Mouse (Mus musculus): Measurements from ENCODE around the gene Banf1. TPM values are rescaled to one million over a fixed set of nuclear protein-coding genes. Genes with fewer than 3 reads are reported as not detected.

Gene Banf1
- total RNA-seq, 2 experiments from 2014 or later: 29.3 to 297 TPM

Other genes starting within 250 kb of the Banf1 start
- gene Klc2, start 248.6 kb downstream of the Banf1 start, total RNA-seq (2015): 2.1 and 3.2 TPM in 2 replicates
- 2.1 and 4.6 TPM in 2 replicates for gene Klc2, start 248.6 kb downstream of the Banf1 start, total RNA-seq (2017)
- gene Pacs1, start 94.0 kb downstream of the Banf1 start, total RNA-seq (2015): 45.4 and 45.7 TPM in 2 replicates
- 14.2 and 25.4 TPM in 2 replicates for gene Pacs1, start 94.0 kb downstream of the Banf1 start, total RNA-seq (2017)
- 109 TPM in 2 replicates for gene Sf3b2, start 71.7 kb downstream of the Banf1 start, total RNA-seq (2015)
- gene Sf3b2, start 71.7 kb downstream of the Banf1 start, total RNA-seq (2017): 240 and 249 TPM in 2 replicates
- gene Gal3st3, start 68.8 kb downstream of the Banf1 start, total RNA-seq (2015): not detected in 2 replicates
- gene Gal3st3, start 68.8 kb downstream of the Banf1 start, total RNA-seq (2017): not detected in 2 replicates
- not detected in 2 replicates for gene Catsper1, start 31.4 kb downstream of the Banf1 start, total RNA-seq (2015)
- gene Catsper1, start 31.4 kb downstream of the Banf1 start, total RNA-seq (2017): not detected in 2 replicates
- gene Cst6, start 17.6 kb downstream of the Banf1 start, total RNA-seq (2015): not detected in 2 replicates
- gene Cst6, start 17.6 kb downstream of the Banf1 start, total RNA-seq (2017): not detected in 2 replicates
- 19.7 and 25.8 TPM in 2 replicates for gene Eif1ad, start 427 bp downstream of the Banf1 start, total RNA-seq (2015)
- 33.1 and 37.4 TPM in 2 replicates for gene Eif1ad, start 427 bp downstream of the Banf1 start, total RNA-seq (2017)
- 47.2 and 57.3 TPM in 2 replicates for gene Sart1, start 21.5 kb upstream of the Banf1 start, total RNA-seq (2015)
- gene Sart1, start 21.5 kb upstream of the Banf1 start, total RNA-seq (2017): 62.2 and 64.6 TPM in 2 replicates
- not detected in 2 replicates for gene Tsga10ip, start 35.4 kb upstream of the Banf1 start, total RNA-seq (2015)
- not detected in 2 replicates for gene Tsga10ip, start 35.4 kb upstream of the Banf1 start, total RNA-seq (2017)
- 62.3 and 72.3 TPM in 2 replicates for gene Drap1, start 57.8 kb upstream of the Banf1 start, total RNA-seq (2015)
- gene Drap1, start 57.8 kb upstream of the Banf1 start, total RNA-seq (2017): 53.7 and 59.0 TPM in 2 replicates
- gene AI837181, start 58.0 kb upstream of the Banf1 start, total RNA-seq (2015): 20.3 and 23.7 TPM in 2 replicates
- 8.9 and 15.6 TPM in 2 replicates for gene AI837181, start 58.0 kb upstream of the Banf1 start, total RNA-seq (2017)
- gene Fosl1, start 80.4 kb upstream of the Banf1 start, total RNA-seq (2015): 0.48 and 1.2 TPM in 2 replicates
- gene Fosl1, start 80.4 kb upstream of the Banf1 start, total RNA-seq (2017): 0.69 and 0.95 TPM in 2 replicates
- 0.80 and 1.1 TPM in 2 replicates for gene Ccdc85b, start 90.7 kb upstream of the Banf1 start, total RNA-seq (2015)
- gene Ccdc85b, start 90.7 kb upstream of the Banf1 start, total RNA-seq (2017): 1.7 TPM in 2 replicates
- gene Fibp, start 93.4 kb upstream of the Banf1 start, total RNA-seq (2015): 55.8 and 64.9 TPM in 2 replicates
- gene Fibp, start 93.4 kb upstream of the Banf1 start, total RNA-seq (2017): 93.9 and 115 TPM in 2 replicates
- 5.7 and 12.6 TPM in 2 replicates for gene Ctsw, start 101.3 kb upstream of the Banf1 start, total RNA-seq (2015)
- 5.9 and 9.1 TPM in 2 replicates for gene Ctsw, start 101.3 kb upstream of the Banf1 start, total RNA-seq (2017)
- 0.42 and 1.2 TPM in 2 replicates for gene Efemp2, start 106.8 kb upstream of the Banf1 start, total RNA-seq (2015)
- gene Efemp2, start 106.8 kb upstream of the Banf1 start, total RNA-seq (2017): 1.2 TPM in 1 of 2 replicates, not detected in the other
- 16.2 and 16.6 TPM in 2 replicates for gene Mus81, start 121.2 kb upstream of the Banf1 start, total RNA-seq (2015)
- 9.2 and 13.8 TPM in 2 replicates for gene Mus81, start 121.2 kb upstream of the Banf1 start, total RNA-seq (2017)
- 2,162 and 2,175 TPM in 2 replicates for gene Cfl1, start 123.3 kb upstream of the Banf1 start, total RNA-seq (2015)
- 1,771 and 1,778 TPM in 2 replicates for gene Cfl1, start 123.3 kb upstream of the Banf1 start, total RNA-seq (2017)
- gene 1700020D05Rik, start 136.6 kb upstream of the Banf1 start, total RNA-seq (2015): 1.8 and 2.1 TPM in 2 replicates
- 0.49 and 1.5 TPM in 2 replicates for gene 1700020D05Rik, start 136.6 kb upstream of the Banf1 start, total RNA-seq (2017)
- 2.7 and 4.8 TPM in 2 replicates for gene Snx32, start 143.4 kb upstream of the Banf1 start, total RNA-seq (2015)
- 1.5 and 3.0 TPM in 2 replicates for gene Snx32, start 143.4 kb upstream of the Banf1 start, total RNA-seq (2017)
- gene Ovol1, start 193.5 kb upstream of the Banf1 start, total RNA-seq (2015): 0.07 and 0.14 TPM in 2 replicates
- gene Ovol1, start 193.5 kb upstream of the Banf1 start, total RNA-seq (2017): 0.07 TPM in 1 of 2 replicates, not detected in the other
- 18.3 and 23.2 TPM in 2 replicates for gene Ap5b1, start 200.9 kb upstream of the Banf1 start, total RNA-seq (2015)
- gene Ap5b1, start 200.9 kb upstream of the Banf1 start, total RNA-seq (2017): 16.4 and 22.5 TPM in 2 replicates
- gene Rnaseh2c, start 234.7 kb upstream of the Banf1 start, total RNA-seq (2015): 116 and 125 TPM in 2 replicates
- 94.6 and 136 TPM in 2 replicates for gene Rnaseh2c, start 234.7 kb upstream of the Banf1 start, total RNA-seq (2017)
- gene Kat5, start 243.1 kb upstream of the Banf1 start, total RNA-seq (2015): 34.2 and 47.8 TPM in 2 replicates
- 69.4 and 73.9 TPM in 2 replicates for gene Kat5, start 243.1 kb upstream of the Banf1 start, total RNA-seq (2017)